Mouse (Mus musculus) monocyte, adult 5-6 weeks (primary cell): Measurements from ENCODE around the gene AC161166.1. TPM values are rescaled to one million over a fixed set of nuclear protein-coding genes. Genes with fewer than 3 reads are reported as not detected.
A peak's percentile ranks its signal among the peaks of the same experiment; 100 is the strongest.

Source experiments
- ATAC-seq: fragments of 153-309, 156-312 bp; replicated peaks from 2 replicates; pipeline ENCODE4 v1.8.0; 2017; ENCODE audit warnings: mild to moderate bottlenecking; ENCODE audit not compliant: low TSS enrichment, insufficient number of reproducible peaks, severe bottlenecking, poor library complexity, low FRiP score
- total RNA-seq: library from RNA; stranded (forward); fragments of 200-1000, 200-491, 200-594 nt; gene quantifications from 3 replicates; pipeline ENCODE4 v1.2.3, GENCODE M21; 2017

AC161166.1 gene
- total RNA-seq, 1 experiment from 2014 or later: not detected

- no peak for ATAC-seq
These were observed 38.2 kb downstream of the AC161166.1 start for GRCm38 (mm10) chr7:24473913-24474529.

GRCm38 (mm10) chr7:24472937-24473336 lies 39.3 kb downstream of the AC161166.1 start:
- ATAC-seq: no peak

GRCm38 (mm10) chr7:24472442-24472841 lies 39.8 kb downstream of the AC161166.1 start:
- no peak for ATAC-seq

DNA sequence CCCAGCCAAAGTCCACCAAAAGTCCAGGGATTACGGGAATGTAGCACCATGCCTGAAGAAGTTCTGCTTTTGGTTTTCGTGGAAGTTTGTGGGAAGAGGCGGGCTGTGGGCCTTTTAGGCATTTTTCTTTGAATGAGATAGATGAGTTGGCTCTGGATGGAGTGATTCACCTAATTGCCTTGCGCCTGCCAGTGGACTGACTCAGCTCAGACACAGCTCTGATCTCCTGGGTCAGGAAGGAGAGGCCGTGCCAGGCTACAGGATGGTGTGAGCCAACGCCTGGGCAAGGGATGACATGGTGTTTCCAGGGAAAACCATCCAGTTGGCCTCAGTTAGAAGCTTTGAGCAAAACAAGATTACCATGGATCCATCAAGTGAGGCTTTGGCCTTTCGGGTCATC lies 41.9 kb downstream of the AC161166.1 start:
- ATAC-seq: no peak

DNA sequence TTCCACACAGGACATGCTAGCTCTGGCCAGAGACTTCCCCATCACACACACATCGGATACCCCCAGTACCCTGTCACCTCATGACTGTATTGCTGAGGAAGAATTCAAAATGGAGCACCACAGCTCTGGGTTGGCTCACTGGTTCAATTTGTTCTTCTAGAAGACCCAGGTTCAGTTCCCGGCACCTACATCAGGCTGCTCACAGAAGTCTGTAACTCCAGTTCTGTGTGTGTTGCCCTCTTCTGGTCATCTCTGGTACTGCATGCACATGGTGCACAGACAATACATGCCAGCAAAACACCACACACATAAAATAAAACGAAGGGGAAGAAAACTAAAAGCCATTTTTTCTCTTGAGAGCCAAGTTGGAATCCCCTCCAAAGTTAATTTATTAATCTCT lies 43.1 kb downstream of the AC161166.1 start:
- no peak for ATAC-seq

DNA sequence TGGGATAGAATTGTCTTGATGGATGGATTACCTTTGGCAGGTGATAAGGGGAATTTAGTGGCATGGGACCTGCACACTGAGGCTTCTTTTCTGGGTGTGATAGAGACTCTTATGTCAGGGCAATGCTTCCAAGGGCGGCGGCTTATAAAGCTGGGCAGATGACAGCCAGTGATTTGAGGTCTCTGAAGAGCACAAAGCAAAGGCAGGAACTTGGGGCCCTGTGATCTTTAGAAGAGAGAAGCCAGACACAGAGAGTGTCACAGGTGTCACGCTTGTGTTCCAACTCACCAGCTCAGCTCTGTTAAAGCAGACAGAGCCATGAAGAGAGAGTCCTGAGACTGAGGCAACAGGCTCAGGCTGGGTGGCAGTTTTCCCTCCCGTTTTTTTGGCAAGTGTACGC lies 44.4 kb downstream of the AC161166.1 start:
- ATAC-seq: no peak

DNA sequence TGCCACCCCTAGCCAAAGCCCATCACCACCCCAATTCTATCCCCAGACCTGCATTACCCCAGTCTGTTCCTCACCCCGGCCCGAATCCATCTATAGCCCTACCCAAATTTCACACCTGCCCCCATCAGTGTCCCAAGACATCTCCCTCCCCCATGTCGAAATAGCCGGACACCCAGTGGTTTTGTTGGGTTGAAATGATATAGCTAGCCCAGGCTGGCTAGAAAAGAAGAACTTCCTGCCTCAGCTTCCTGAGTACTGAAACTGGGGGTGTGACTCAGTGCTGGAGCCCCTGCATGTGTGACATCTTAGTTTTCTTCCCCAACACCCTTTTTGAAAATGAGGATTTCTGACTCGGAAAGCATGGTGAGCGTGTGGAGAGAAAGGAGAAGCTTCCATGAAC lies 45.4 kb downstream of the AC161166.1 start:
- 0 out of 2 replicates have a peak, but pooled peaks have one; percentile 10 for ATAC-seq

GRCm38 (mm10) chr7:24462388-24463319 lies 49.6 kb downstream of the AC161166.1 start, which contains the start of gene Plaur:
Gene Plaur, plus strand, starts transcription at chr7:24462484.
- peak; percentile 46 for ATAC-seq

DNA sequence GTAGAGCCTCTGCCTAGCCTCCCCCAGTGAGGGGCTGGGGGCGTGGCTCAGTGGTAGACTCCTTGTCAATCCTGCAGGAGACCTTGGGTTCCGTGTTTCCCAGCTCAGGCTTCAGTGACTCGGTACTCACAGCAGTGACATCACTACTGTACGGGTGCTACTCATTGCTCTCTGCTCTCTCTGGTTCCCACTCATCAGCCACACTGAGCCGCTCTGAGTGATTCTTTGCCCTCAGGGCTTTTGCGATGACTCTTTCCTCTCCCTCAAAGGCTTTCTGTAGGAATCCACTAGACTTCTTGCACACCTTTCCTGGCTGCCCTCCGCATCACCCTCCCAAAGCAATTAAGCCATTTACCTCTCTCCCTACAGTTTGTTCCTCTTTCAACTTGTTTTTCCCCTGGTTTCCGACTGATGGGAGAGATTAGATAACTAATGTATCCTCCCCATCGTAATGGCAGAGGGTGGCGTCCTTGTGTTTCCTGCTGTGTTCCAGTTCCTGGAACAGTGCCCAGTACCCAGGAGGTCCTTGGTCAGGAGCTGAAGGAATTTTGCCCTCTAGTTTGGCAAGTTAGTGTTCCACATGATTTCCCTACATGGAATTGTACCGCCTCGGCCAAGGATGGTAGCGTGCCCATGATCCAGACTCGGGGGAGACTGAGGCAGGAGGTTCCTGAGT lies 50.7 kb downstream of the AC161166.1 start:
- ATAC-seq: no peak

Other genes starting within 250 kb of the AC161166.1 start
- 1.4 TPM in 1 of 3 replicates, not detected in the others for gene Zfp93, start 242.0 kb downstream of the AC161166.1 start, total RNA-seq
- gene Zfp61, start 211.2 kb downstream of the AC161166.1 start, total RNA-seq: 4.6 to 11.1 TPM (median 5.2 TPM) in 3 replicates
- gene Zfp94, start 195.8 kb downstream of the AC161166.1 start, total RNA-seq: 2.4 to 4.6 TPM (median 4.5 TPM) in 3 replicates
- 2.3 TPM in 1 of 3 replicates, not detected in the others for gene Tescl, start 178.5 kb downstream of the AC161166.1 start, total RNA-seq
- gene Lypd5, start 163.3 kb downstream of the AC161166.1 start, total RNA-seq: not detected in 3 replicates
- gene Kcnn4, start 142.2 kb downstream of the AC161166.1 start, total RNA-seq: 10.3 to 11.8 TPM (median 11.5 TPM) in 3 replicates
- gene Smg9, start 112.8 kb downstream of the AC161166.1 start, total RNA-seq: 20.1 to 30.8 TPM (median 22.6 TPM) in 3 replicates
- gene Irgc1, start 60.2 kb downstream of the AC161166.1 start, total RNA-seq: 1.7 TPM in 1 of 3 replicates, not detected in the others
- gene Plaur, start 50.0 kb downstream of the AC161166.1 start, total RNA-seq: 286 to 300 TPM (median 297 TPM) in 3 replicates
- not detected in 3 replicates for gene Cadm4, start 30.4 kb downstream of the AC161166.1 start, total RNA-seq
- 0.95 TPM in 1 of 3 replicates, not detected in the others for gene Zfp428, start 5.4 kb downstream of the AC161166.1 start, total RNA-seq
- gene Irgq, start 18.2 kb upstream of the AC161166.1 start, total RNA-seq: 2.5 to 6.9 TPM (median 2.9 TPM) in 3 replicates
- gene Pinlyp, start 33.7 kb upstream of the AC161166.1 start, total RNA-seq: not detected in 3 replicates
- 18.0 to 42.4 TPM (median 29.6 TPM) in 3 replicates for gene Xrcc1, start 33.8 kb upstream of the AC161166.1 start, total RNA-seq
- gene Ethe1, start 75.1 kb upstream of the AC161166.1 start, total RNA-seq: 4.8 to 9.7 TPM (median 7.9 TPM) in 3 replicates
- gene Zfp575, start 75.2 kb upstream of the AC161166.1 start, total RNA-seq: not detected in 3 replicates
- gene Phldb3, start 98.3 kb upstream of the AC161166.1 start, total RNA-seq: 7.5 to 10.6 TPM (median 9.6 TPM) in 3 replicates
- not detected in 3 replicates for gene Lypd3, start 124.1 kb upstream of the AC161166.1 start, total RNA-seq
- gene Tex101, start 164.2 kb upstream of the AC161166.1 start, total RNA-seq: not detected in 3 replicates
- gene BC049730, start 196.8 kb upstream of the AC161166.1 start, total RNA-seq: not detected in 3 replicates
- not detected in 3 replicates for gene Gm4763, start 214.5 kb upstream of the AC161166.1 start, total RNA-seq
- 1.9 to 6.7 TPM (median 5.2 TPM) in 3 replicates for gene Cd177, start 247.9 kb upstream of the AC161166.1 start, total RNA-seq